Mouse (Mus musculus) telencephalon, adult 2 months (tissue): ENCODE results near the gene Sh3yl1.

Experiments
- DNase-seq: peaks from one replicate; pipeline ENCODE4 v3.0.0-alpha.2; 2011; ENCODE audit warnings: low read depth, low spot score

Sh3yl1 gene

GRCm38 (mm10) chr12:30943057-30943986, 31.9 kb downstream of the Sh3yl1 start:
- no peak for DNase-seq

- DNase-seq: no peak
Observed at GRCm38 (mm10) chr12:30944197-30944596, 32.7 kb downstream of the Sh3yl1 start.

GRCm38 (mm10) chr12:30970700-30971099, 59.2 kb downstream of the Sh3yl1 start:
- DNase-seq: no peak

- no peak for DNase-seq
Observed at GRCm38 (mm10) chr12:31003795-31004194, 92.3 kb downstream of the Sh3yl1 start.

GRCm38 (mm10) chr12:31005010-31005409, 93.5 kb downstream of the Sh3yl1 start:
- peak; percentile 28 for DNase-seq

- DNase-seq: peak; percentile 2
Observed at GRCm38 (mm10) chr12:31008171-31008570, 96.7 kb downstream of the Sh3yl1 start.
